Mouse (Mus musculus) Patski (cell line): ENCODE results near the gene Them4. TPM values are rescaled to one million over a fixed set of nuclear protein-coding genes. Genes with fewer than 3 reads are reported as not detected.

Source experiments
- ATAC-seq: fragments of 100-300 bp; one replicate; pipeline ENCODE4 v1.8.0; 2021
- CTCF ChIA-PET: fragments of 350-600 bp; sonication (Branson Sonifier 250); formaldehyde crosslinking; loops from one replicate; lab custom pipeline; 2022; ENCODE audit warnings: inconsistent platforms; lab: Charles Lee
- POLR2A ChIA-PET: fragments of 350-600 bp; sonication (Branson Sonifier 250); formaldehyde crosslinking; loops from one replicate; lab custom pipeline; 2022; ENCODE audit warnings: antibody characterized with exemption, inconsistent platforms; lab: Charles Lee
- DNase-seq: peaks from one replicate; pipeline ENCODE4 v3.0.0-alpha.2; 2011; ENCODE audit warnings: low read depth, low spot score
- H3K27me3 ChIP-seq: fragments of 371-371 bp; one replicate; pipeline ENCODE4 v1.5.1; 2021
- CTCF ChIP-seq: fragments of 100-300 bp; IDR thresholded peaks from one replicate; pipeline ENCODE4 v1.5.1; 2021
- in situ Hi-C: fragments of 300-500 bp; cut with MboI; formaldehyde crosslinking; loops from 3 replicates; pipeline ENCODE4 v1.11.1; 2018; ENCODE audit warnings: low pct_unique_long_range_greater_than_20kb, mixed read lengths
- polyA plus RNA-seq: library from polyadenylated mRNA; unstranded; gene quantifications from one replicate; pipeline ENCODE4 v1.2.3, GENCODE M21; 2021

The Them4 gene
- polyA plus RNA-seq, 1 experiment from 2014 or later, result 12.2 TPM

DNA sequence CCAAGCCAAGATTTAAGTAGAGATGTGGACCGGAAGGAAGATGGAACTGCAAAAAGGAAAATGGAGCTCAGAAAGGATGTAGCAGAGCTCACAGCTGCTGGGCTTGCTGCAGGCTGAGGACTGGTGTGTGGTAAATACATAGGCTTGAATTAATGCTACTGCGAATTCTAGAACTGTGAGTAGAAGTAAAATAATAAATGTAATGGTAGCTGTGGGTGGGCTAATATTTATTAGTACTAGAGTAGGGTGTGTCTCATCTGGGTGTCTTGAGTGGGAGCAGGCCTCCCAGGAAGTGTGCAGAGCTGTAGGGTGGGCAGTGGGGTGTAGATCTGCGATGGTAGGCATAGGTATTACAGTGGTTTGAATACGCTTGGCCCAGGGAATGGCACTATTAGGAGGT lies 24.6 kb downstream of the Them4 start:
- H3K27me3 ChIP-seq, result peaks cover 8% of the 10 kb centered on the region
- no peak for TF ChIP-seq CTCF
- in situ Hi-C loops, result no loop called here
- ChIA-PET POLR2A (interaction anchor here (0.8 kb wide), 1 partner anchor 24 kb away, joined by 3 read pairs; the partner anchor contains the start of gene Them4), CTCF (interaction anchor here (0.8 to 1.6 kb wide), 6 partner anchors 12 to 26 kb away, joined by 3 to 6 read pairs (median 4); no protein-coding TSS in a partner anchor)
- DNase-seq (no peak), ATAC-seq (no peak)

DNA sequence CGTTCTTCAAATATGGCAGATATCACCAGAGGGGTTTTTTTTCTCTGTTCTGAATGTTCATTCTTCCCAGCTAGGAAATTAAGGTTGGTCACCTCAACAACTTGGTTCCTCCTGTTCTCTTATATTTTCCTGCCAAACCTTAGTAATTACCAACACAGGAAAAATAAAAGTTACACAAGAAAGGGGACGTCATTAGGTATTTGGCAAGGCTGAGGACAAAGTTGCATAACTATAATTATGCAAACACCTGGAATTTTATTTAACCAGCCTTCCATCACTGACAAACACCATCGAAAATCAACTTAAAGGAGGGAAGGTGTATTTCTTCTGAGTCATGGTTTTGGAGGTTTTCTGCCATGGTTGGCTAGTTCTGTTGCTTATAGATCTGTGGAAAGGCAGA lies 28.6 kb downstream of the Them4 start:
- POLR2A ChIA-PET, result interaction anchor here (1.1 kb wide), 1 partner anchor 10 kb away, joined by 3 read pairs; no protein-coding TSS in a partner anchor

DNA sequence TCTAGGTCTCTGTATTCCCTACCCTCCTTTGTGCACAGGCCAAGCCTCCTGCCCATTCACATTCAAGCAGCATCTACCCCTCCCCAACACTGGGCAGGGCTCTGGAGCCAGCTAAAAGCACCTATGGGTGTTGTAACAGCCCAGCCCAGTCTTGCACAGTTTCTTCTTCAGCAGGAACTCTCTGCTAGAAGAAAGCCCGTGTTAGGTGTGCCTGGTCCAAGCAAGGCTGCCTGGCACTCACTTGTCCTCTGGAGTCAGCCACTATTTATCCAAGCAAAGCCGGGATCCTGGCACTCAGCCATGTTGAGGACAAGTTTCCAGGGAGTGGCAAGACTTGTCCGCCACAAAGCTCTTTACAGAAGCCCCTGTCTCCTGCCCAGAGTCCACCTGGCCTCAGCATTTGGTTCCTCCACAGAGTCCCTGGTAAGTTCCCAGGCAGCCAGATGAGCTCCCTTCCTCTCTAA lies 32.1 kb downstream of the Them4 start, which contains the start of gene Them5:
Gene Them5 (plus strand): TSS at position 141 of the 464 bp plus-strand sequence.
- peaks cover 33% of the 10 kb centered on the region for H3K27me3 ChIP-seq
- POLR2A ChIA-PET, result no interaction called here
- ATAC-seq, result no peak
- no peak for TF ChIP-seq CTCF
- CTCF ChIA-PET, result interaction anchor here (1.0 to 1.2 kb wide), 2 partner anchors 8 to 14 kb away, joined by 3 to 4 read pairs; no protein-coding TSS in a partner anchor
- in situ Hi-C loops, result no loop called here
- peak; percentile 10 for DNase-seq

More for the DNA sequence above, 28.6 kb downstream of the Them4 start:
- peaks cover 15% of the 10 kb centered on the region for H3K27me3 ChIP-seq
- CTCF ChIA-PET, result interaction anchor here (1.6 to 1.8 kb wide), 2 partner anchors 19 to 28 kb away, joined by 4 to 5 read pairs; no protein-coding TSS in a partner anchor
- in situ Hi-C loops, result no loop called here
- DNase-seq (no peak), ATAC-seq (no peak)
- TF ChIP-seq CTCF, result no peak

DNA sequence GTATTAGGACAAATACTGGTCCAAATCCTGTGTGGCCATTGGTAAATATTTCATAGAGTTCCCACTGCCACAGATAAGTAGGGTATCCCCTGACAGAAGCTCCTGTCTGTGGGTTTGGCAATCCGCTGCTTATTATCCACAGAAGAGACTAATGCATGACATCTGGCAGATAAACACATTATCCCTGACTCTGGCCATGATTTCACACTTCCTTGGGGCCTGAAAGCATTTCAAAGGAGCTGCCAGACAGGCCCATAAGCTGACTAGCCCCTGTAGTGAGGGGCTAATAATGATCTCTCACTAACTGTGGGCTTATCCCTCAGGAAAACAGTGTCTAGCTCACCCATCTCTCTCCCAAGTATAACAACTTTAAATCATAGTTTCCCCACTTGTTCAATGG lies 32.7 kb downstream of the Them4 start:
- no peak for ATAC-seq
- peak; percentile 7 for DNase-seq
- POLR2A ChIA-PET, result no interaction called here
- in situ Hi-C loops, result no loop called here
- CTCF ChIA-PET, result interaction anchor here (1.0 to 1.7 kb wide), 3 partner anchors 9 to 18 kb away, joined by 3 to 6 read pairs (median 4); no protein-coding TSS in a partner anchor
- peaks cover 33% of the 10 kb centered on the region for H3K27me3 ChIP-seq
- no peak for TF ChIP-seq CTCF

DNA sequence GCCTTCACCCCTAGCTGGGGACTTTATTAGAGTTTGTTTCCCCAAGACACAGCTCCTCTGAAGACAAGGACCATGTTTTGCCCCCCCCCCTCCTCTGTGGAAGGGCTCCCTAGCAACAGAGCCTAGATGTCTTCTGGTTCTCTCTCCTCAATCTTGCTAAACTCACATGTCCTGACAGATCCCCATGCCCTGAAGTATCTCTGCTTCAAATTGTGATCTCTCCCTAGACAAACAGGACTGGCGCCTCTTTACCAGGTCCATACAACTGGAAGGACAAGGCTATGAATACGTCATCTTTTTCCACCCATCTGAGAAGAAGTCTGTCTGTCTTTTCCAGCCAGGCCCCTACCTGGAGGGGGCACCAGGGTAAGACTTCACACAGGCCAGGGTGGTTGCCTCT lies 34.3 kb downstream of the Them4 start:
- peaks cover 34% of the 10 kb centered on the region for H3K27me3 ChIP-seq
- ChIA-PET POLR2A (no interaction called here), CTCF (interaction anchor here (1.7 kb wide), 1 partner anchor 17 kb away, joined by 6 read pairs; no protein-coding TSS in a partner anchor)
- no peak for TF ChIP-seq CTCF
- DNase-seq, result no peak
- no peak for ATAC-seq
- in situ Hi-C loops, result no loop called here

DNA sequence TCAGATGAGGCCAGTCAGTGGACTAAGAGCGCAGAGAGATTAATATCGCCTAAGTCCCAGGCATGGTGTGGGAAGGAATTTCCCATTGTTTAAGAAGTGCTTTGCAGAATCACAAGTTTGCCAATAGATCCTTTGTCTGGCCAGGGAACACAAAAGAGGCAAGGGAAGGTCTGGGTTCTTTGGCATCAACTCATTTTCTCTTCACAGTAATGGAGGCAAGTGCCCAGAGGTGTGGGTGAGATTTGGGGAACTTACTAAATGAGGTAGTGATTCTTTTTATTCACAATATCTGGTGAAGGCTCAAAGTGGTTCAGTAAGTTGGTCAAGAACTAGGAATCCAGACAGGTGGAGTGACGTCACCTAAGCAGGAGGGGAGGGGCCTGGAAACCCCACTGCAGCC lies 35.0 kb downstream of the Them4 start:
- TF ChIP-seq CTCF, result no peak
- CTCF ChIA-PET, result no interaction called here
- DNase-seq (no peak), ATAC-seq (no peak)
- in situ Hi-C loops, result no loop called here
- peaks cover 27% of the 10 kb centered on the region for H3K27me3 ChIP-seq
- POLR2A ChIA-PET, result no interaction called here

DNA sequence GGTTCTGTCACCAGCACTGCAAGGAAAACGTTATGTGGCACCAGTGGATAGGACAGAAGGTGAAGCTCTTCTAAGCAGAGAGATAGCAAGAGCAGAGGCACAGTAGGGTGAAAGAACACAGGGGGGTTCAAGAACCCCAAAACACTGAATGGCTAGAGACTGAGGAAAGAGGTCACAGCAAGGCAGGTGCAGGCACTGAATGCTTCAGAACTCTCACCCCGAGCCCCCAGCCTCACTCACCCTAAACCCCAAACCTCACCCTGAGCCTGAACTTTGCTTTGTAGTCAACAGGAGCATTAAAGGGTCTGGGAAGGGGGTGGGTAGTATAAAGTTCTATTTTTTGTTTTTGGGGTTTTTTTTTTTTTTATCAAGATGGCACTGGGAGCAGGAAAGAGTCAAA lies 38.3 kb downstream of the Them4 start:
- ChIA-PET POLR2A (no interaction called here), CTCF (interaction anchor here (1.3 kb wide), 1 partner anchor 12 kb away, joined by 3 read pairs; no protein-coding TSS in a partner anchor)
- TF ChIP-seq CTCF, result no peak
- H3K27me3 ChIP-seq, result peaks cover 27% of the 10 kb centered on the region
- in situ Hi-C loops, result no loop called here
- DNase-seq (no peak), ATAC-seq (no peak)

DNA sequence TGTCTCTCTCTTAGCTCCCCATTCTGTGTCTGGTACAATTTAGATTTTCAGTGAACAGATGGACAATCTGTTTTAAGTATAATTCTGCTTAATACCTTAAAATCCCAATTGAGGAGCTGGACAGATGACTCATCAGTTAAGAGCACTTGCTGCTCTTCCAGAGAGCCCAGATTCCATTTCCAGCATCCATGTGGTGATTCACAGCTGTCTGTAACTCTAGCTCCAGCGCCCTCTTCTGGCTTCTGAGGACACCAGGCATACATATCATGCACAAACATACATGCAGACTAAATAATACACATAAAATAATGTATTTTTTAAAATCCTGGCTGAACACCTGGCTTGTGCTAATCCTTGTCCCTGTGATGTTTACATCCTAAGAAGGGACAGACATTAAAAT lies 50.9 kb downstream of the Them4 start:
- in situ Hi-C loops, result loop anchor here (25.0 kb wide), 1 partner anchor 599 kb away; the partner anchor contains the start of gene Gm5773
- H3K27me3 ChIP-seq, result peaks cover 30% of the 10 kb centered on the region
- peak; percentile 59 for DNase-seq
- TF ChIP-seq CTCF, result peak; percentile 93
- peak; percentile 78 for ATAC-seq
- ChIA-PET CTCF (interaction anchor here (1.0 to 1.8 kb wide), 5 partner anchors 13 to 84 kb away, joined by 3 to 8 read pairs (median 6); no protein-coding TSS in a partner anchor), POLR2A (no interaction called here)

DNA sequence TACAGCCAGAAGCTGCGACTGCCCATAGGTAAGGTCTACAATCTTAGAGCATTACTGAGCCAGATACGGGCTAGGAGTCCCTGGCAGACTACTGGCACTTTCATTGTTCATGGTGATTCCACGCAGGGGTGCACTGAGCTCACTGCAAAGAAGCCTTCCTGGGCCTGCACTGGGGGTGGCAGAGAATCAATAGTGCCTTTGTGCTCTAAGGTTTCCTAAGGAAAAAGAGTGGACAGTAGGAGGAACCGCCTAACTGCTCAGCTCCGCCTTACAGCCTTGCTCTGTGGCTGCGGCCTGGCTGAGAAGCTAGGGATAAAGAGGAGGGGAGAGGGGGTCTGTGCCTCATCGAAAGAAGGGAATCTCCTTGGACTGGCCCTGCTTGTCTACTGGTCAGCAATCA lies 52.2 kb downstream of the Them4 start, which contains the start of gene C2cd4d:
Gene C2cd4d (plus strand): TSS at position 301 of the 400 bp plus-strand sequence.
- POLR2A ChIA-PET, result interaction anchor here (0.6 to 0.8 kb wide), 2 partner anchors 59 to 1318 kb away, joined by 4 read pairs; no protein-coding TSS in a partner anchor
- TF ChIP-seq CTCF, result no peak
- in situ Hi-C loops, result loop anchor here (25.0 kb wide), 1 partner anchor 600 kb away; the partner anchor contains the start of gene Gm5773
- no peak for ATAC-seq
- H3K27me3 ChIP-seq, result peaks cover 24% of the 10 kb centered on the region
- no peak for DNase-seq
- CTCF ChIA-PET, result no interaction called here

DNA sequence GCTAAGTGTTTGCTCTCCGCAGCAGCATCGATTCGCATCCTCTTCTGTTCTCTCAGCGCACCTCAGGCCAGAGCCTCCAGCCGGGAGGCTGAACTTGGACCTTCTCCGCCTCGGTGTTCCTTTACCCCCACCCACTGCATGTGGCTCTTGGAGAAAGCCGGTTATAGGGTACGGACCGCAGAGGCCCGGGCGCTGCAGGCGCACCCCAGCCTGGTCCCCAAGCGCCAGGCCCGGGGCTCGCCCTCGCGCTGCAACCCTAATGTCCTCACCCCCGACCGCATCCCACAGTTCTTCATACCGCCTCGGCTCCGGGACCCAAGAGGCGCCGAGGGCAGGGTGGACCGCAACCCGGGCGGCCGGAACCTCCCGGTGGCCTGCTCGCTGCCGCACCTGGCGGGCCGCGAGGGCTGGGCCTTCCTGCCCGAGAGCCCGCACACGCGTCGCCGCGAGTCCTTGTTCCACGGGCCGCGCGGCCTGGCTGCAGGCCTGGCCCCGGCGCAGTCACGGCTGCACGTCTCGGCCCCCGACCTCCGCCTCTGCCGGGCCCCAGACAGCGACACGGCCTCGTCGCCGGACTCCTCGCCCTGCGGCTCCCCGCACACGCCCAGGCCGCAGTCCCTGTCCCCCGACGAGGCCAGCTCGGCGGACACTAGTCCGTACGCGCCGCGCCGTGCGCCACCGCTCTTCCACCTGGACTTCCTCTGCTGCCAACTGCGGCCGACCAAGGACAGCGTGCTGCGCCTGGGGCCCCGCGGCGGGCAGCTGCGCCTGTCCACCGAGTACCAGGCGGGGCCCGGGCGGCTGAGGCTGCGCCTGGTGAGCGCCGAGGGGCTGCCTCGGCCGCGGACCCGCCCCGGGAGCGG lies 53.6 kb downstream of the Them4 start:
- in situ Hi-C loops, result loop anchor here (25.0 kb wide), 1 partner anchor 601 kb away; the partner anchor contains the start of gene Gm5773
- peaks cover 20% of the 10 kb centered on the region for H3K27me3 ChIP-seq
- ChIA-PET POLR2A (interaction anchor here (0.7 kb wide), 1 partner anchor 79 kb away, joined by 3 read pairs; the partner anchor contains the start of gene Mrpl9), CTCF (no interaction called here)
- TF ChIP-seq CTCF, result no peak
- DNase-seq (no peak), ATAC-seq (no peak)
